Mouse (Mus musculus) heart, adult 2 months (tissue): ENCODE measurements around the gene Klhdc7b.

Experiments used
- CTCF ChIP-seq: fragments of 200-600 bp; IDR thresholded peaks from 2 replicates; pipeline ENCODE4 v1.8.1; 2022; ENCODE audit warnings: antibody characterized with exemption, mild to moderate bottlenecking, moderate library complexity
- EP300 ChIP-seq: fragments of 200-500 bp; IDR thresholded peaks from 2 replicates; pipeline ENCODE4 v1.6.1; 2011; ENCODE audit warnings: low read depth, low read length, control low read depth; ENCODE audit not compliant: insufficient read depth
- POLR2A ChIP-seq: fragments of 200-500 bp; IDR thresholded peaks from 2 replicates; pipeline ENCODE4 v1.6.1; 2011; ENCODE audit warnings: mild to moderate bottlenecking, low read depth, low read length, control low read depth; ENCODE audit not compliant: insufficient read depth

DNA sequence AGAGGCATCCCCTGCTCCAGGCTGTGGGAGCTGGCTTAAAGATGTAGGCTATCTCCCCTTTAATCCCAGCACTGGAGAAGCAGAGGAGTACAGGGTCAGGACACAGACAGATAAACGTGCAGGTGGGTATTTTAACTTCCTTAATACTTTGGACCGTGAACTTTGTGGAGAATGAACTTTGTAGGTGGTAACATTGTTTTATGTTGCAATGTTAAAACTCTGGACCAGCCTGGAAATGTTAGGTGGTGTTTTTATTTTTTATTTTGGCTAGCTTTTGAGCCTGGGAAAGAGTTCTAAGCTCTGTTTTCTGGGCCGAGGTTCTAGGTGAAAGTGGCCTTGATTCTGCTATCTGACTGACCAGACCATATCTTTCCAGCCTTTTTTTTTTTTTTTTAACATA, 46.6 kb downstream of the Klhdc7b start:
- TF ChIP-seq CTCF (no peak), EP300 (no peak), POLR2A (no peak)
